ENCODE assay signal across 37 mouse cellular contexts in genomic region chr15:98424753-98425152, GRCm38 (mm10). TPM values are rescaled to one million over a fixed set of nuclear protein-coding genes. Genes with fewer than 3 reads are reported as not detected.
A peak's percentile ranks its signal among the peaks of the same experiment; 100 is the strongest.
DNase-seq lines count a peak whose midpoint lies in the region; ATAC-seq and TF ChIP-seq lines count a peak whose summit lies in the region.
"Had no signal": no experiment of that assay in that cellular context is flagged by ENCODE, and none has a peak within 500 bp of the region (broad histone marks: within the 10 kb centered on the region; RNA-seq: fewer than 3 reads in every experiment).

No protein-coding gene starts in this region.

- H3K9ac ChIP-seq in forebrain, embryonic 16.5 days (replicated peaks; ENCODE audit: low read depth, low read length) = no peak overlapping the region
- no peak overlapping the region for H3K9ac ChIP-seq in midbrain, embryonic 13.5 days (replicated peaks)
- H3K9ac ChIP-seq in intestine, embryonic 15.5 days = no peak overlapping the region
- H3K9ac ChIP-seq in limb, embryonic 12.5 days (replicated peaks) = no peak overlapping the region
- no peak overlapping the region for H3K9ac ChIP-seq in hindbrain, postnatal 0 days (replicated peaks; ENCODE audit: low read length)
- H3K9ac ChIP-seq: forebrain, embryonic 12.5 days; hindbrain, embryonic 15.5 days; liver, embryonic 12.5 days; liver, postnatal 0 days had no signal

- 0 out of 2 replicates have a peak overlapping the region, but pooled peaks have one; percentile 1 for H3K27ac ChIP-seq in forebrain, embryonic 10.5 days
- no peak overlapping the region for H3K27ac ChIP-seq in forebrain, embryonic 16.5 days (ENCODE audit: low read length)
- peak overlapping the region; percentile 46 for H3K27ac ChIP-seq in midbrain, embryonic 10.5 days (replicated peaks)
- no peak overlapping the region for H3K27ac ChIP-seq in midbrain, embryonic 13.5 days
- peak overlapping the region; percentile 58; the same call in 1 of the 2 replicates for H3K27ac ChIP-seq in intestine, embryonic 15.5 days
- no peak overlapping the region for H3K27ac ChIP-seq in limb, embryonic 12.5 days
- H3K27ac ChIP-seq in hindbrain, postnatal 0 days = no peak overlapping the region
- H3K27ac ChIP-seq: forebrain, embryonic 12.5 days; hindbrain, embryonic 10.5 days; hindbrain, embryonic 15.5 days; liver, embryonic 12.5 days had no signal

- peaks cover 15% of the 10 kb centered on the region; the same call in 1 of the 2 replicates for H3K4me1 ChIP-seq in forebrain, embryonic 10.5 days
- no peaks in the 10 kb centered on the region for H3K4me1 ChIP-seq in forebrain, embryonic 16.5 days (replicated peaks; ENCODE audit: control insufficient read depth, insufficient read depth, low read length)
- H3K4me1 ChIP-seq in midbrain, embryonic 10.5 days = peaks cover 17% of the 10 kb centered on the region
- peaks cover 14% of the 10 kb centered on the region for H3K4me1 ChIP-seq in midbrain, embryonic 13.5 days (replicated peaks)
- H3K4me1 ChIP-seq in intestine, embryonic 15.5 days (replicated peaks) = 0 out of 2 replicates have a peak, but pooled peaks cover 5% of the 10 kb centered on the region
- peaks cover 14% of the 10 kb centered on the region; the same call in 1 of the 2 replicates for H3K4me1 ChIP-seq in limb, embryonic 12.5 days (replicated peaks)
- H3K4me1 ChIP-seq in hindbrain, postnatal 0 days (ENCODE audit: insufficient read depth, low read length) = no peaks in the 10 kb centered on the region
- H3K4me1 ChIP-seq: hindbrain, embryonic 15.5 days; liver, embryonic 12.5 days; megakaryocyte, embryonic 14.5 days had no signal

- H3K4me2 ChIP-seq in forebrain, embryonic 16.5 days (ENCODE audit: low read length) = no peak overlapping the region
- H3K4me2 ChIP-seq in midbrain, embryonic 13.5 days (replicated peaks) = no peak overlapping the region
- peak overlapping the region; percentile 9; the same call in 1 of the 2 replicates for H3K4me2 ChIP-seq in intestine, embryonic 15.5 days (replicated peaks)
- peak overlapping the region; percentile 15; the same call in 1 of the 2 replicates for H3K4me2 ChIP-seq in limb, embryonic 12.5 days
- no peak overlapping the region for H3K4me2 ChIP-seq in hindbrain, postnatal 0 days (ENCODE audit: low read depth, low read length)
- H3K4me2 ChIP-seq: forebrain, embryonic 12.5 days; hindbrain, embryonic 15.5 days; liver, embryonic 12.5 days had no signal

- H3K9me3 ChIP-seq in forebrain, embryonic 10.5 days = no peaks in the 10 kb centered on the region
- H3K9me3 ChIP-seq in forebrain, embryonic 16.5 days (ENCODE audit: control insufficient read depth, low read length) = no peaks in the 10 kb centered on the region
- H3K9me3 ChIP-seq in midbrain, embryonic 10.5 days (replicated peaks) = no peaks in the 10 kb centered on the region
- no peaks in the 10 kb centered on the region for H3K9me3 ChIP-seq in midbrain, embryonic 13.5 days
- H3K9me3 ChIP-seq in intestine, embryonic 15.5 days = no peaks in the 10 kb centered on the region
- H3K9me3 ChIP-seq in limb, embryonic 12.5 days = no peaks in the 10 kb centered on the region
- H3K9me3 ChIP-seq in hindbrain, postnatal 0 days (ENCODE audit: low read length) = no peaks in the 10 kb centered on the region
- H3K9me3 ChIP-seq: forebrain, embryonic 12.5 days; G1E; hindbrain, embryonic 10.5 days; hindbrain, embryonic 15.5 days; liver, embryonic 12.5 days; megakaryocyte, embryonic 14.5 days had no signal

- no peak for ATAC-seq in forebrain, embryonic 16.5 days
- ATAC-seq in midbrain, embryonic 13.5 days = no peak
- ATAC-seq in intestine, embryonic 15.5 days = peak; percentile 90
- no peak for ATAC-seq in limb, embryonic 12.5 days (ENCODE audit: insufficient number of reproducible peaks, insufficient read depth, low FRiP score, low TSS enrichment, low read depth)
- ATAC-seq in hindbrain, postnatal 0 days = no peak
- ATAC-seq: liver, embryonic 12.5 days; liver, postnatal 0 days; lung, postnatal 0 days had no signal

- no peak for DNase-seq in forebrain, embryonic 10.5 days (ENCODE audit: extremely low spot score, low spot score)
- no peak for DNase-seq in midbrain, embryonic 10.5 days (ENCODE audit: low spot score)
- no peak for DNase-seq in left cerebral cortex, postnatal 36 days (ENCODE audit: low spot score in 2 of 2)
- no peak for DNase-seq in hindbrain, postnatal 0 days (ENCODE audit: low spot score)
- DNase-seq: adrenal gland, postnatal 10 days; cerebellum, adult 2 months; cerebellum, postnatal 14 days; heart, postnatal 14 days; kidney, adult 11 months; kidney, postnatal 36 days; layer of hippocampus, postnatal 36 days; liver, postnatal 0 days; lung, postnatal 4 days; thymus, postnatal 14 days had no signal

- no peaks in the 10 kb centered on the region for H3K36me3 ChIP-seq in forebrain, embryonic 10.5 days (replicated peaks)
- H3K36me3 ChIP-seq in forebrain, embryonic 16.5 days (ENCODE audit: control insufficient read depth, insufficient read depth) = no peaks in the 10 kb centered on the region
- H3K36me3 ChIP-seq in midbrain, embryonic 10.5 days = no peaks in the 10 kb centered on the region
- no peaks in the 10 kb centered on the region for H3K36me3 ChIP-seq in midbrain, embryonic 13.5 days
- no peaks in the 10 kb centered on the region for H3K36me3 ChIP-seq in intestine, embryonic 15.5 days
- no peaks in the 10 kb centered on the region for H3K36me3 ChIP-seq in limb, embryonic 12.5 days
- H3K36me3 ChIP-seq in hindbrain, postnatal 0 days (ENCODE audit: insufficient read depth, low read length) = no peaks in the 10 kb centered on the region
- H3K36me3 ChIP-seq: forebrain, embryonic 12.5 days; G1E; hindbrain, embryonic 10.5 days; hindbrain, embryonic 15.5 days; liver, embryonic 12.5 days had no signal

- intact Hi-C loops in left cerebral cortex, postnatal 36 days (cut with DNase I) = no loop called here

- WGBS in forebrain, embryonic 10.5 days = 75% methylated on average over 6 of the region's 6 CpGs
- 77% methylated on average over 6 of the region's 6 CpGs for WGBS in forebrain, embryonic 16.5 days
- whole genome bisulfite sequencing in midbrain, embryonic 10.5 days = 77% methylated on average over 6 of the region's 6 CpGs
- 65% methylated on average over 6 of the region's 6 CpGs for WGBS in midbrain, embryonic 13.5 days
- WGBS in intestine, embryonic 15.5 days = 23% methylated on average over 6 of the region's 6 CpGs
- 52% methylated on average over 6 of the region's 6 CpGs for WGBS in limb, embryonic 12.5 days
- 64% methylated on average over 6 of the region's 6 CpGs for WGBS in hindbrain, postnatal 0 days

- no peak for TF ChIP-seq CTCF in hindbrain, postnatal 0 days (IDR thresholded peaks at IDR 0.05; ENCODE audit: low read depth)

- H3K27me3 ChIP-seq in forebrain, embryonic 10.5 days (ENCODE audit: poor library complexity, severe bottlenecking) = no peaks in the 10 kb centered on the region
- no peaks in the 10 kb centered on the region for H3K27me3 ChIP-seq in forebrain, embryonic 16.5 days (replicated peaks; ENCODE audit: control insufficient read depth, insufficient read depth, low read length)
- H3K27me3 ChIP-seq in midbrain, embryonic 10.5 days (ENCODE audit: low read depth, poor library complexity, severe bottlenecking) = no peaks in the 10 kb centered on the region
- H3K27me3 ChIP-seq in midbrain, embryonic 13.5 days = no peaks in the 10 kb centered on the region
- no peaks in the 10 kb centered on the region for H3K27me3 ChIP-seq in intestine, embryonic 15.5 days (replicated peaks)
- no peaks in the 10 kb centered on the region; the same call in 1 of the 2 replicates for H3K27me3 ChIP-seq in limb, embryonic 12.5 days
- H3K27me3 ChIP-seq in hindbrain, postnatal 0 days (ENCODE audit: insufficient read depth, low read length) = no peaks in the 10 kb centered on the region
- H3K27me3 ChIP-seq: hindbrain, embryonic 15.5 days had no signal

- H3K4me3 ChIP-seq in forebrain, embryonic 10.5 days = no peak overlapping the region
- no peak overlapping the region for H3K4me3 ChIP-seq in forebrain, embryonic 16.5 days (replicated peaks; ENCODE audit: low read length)
- H3K4me3 ChIP-seq in midbrain, embryonic 10.5 days = no peak overlapping the region
- H3K4me3 ChIP-seq in midbrain, embryonic 13.5 days (replicated peaks) = no peak overlapping the region
- H3K4me3 ChIP-seq in intestine, embryonic 15.5 days (replicated peaks) = no peak overlapping the region
- H3K4me3 ChIP-seq in limb, embryonic 12.5 days (replicated peaks) = no peak overlapping the region
- H3K4me3 ChIP-seq in hindbrain, postnatal 0 days (ENCODE audit: low read length) = no peak overlapping the region
- H3K4me3 ChIP-seq: erythroblast, embryonic 14.5 days; forebrain, embryonic 12.5 days; hindbrain, embryonic 10.5 days; hindbrain, embryonic 15.5 days; liver, embryonic 12.5 days; megakaryocyte, embryonic 14.5 days had no signal

RNA-seq across cellular contexts. Expression of gene Olfr282, which starts 6.3 kb away (rescaled TPM):
- polyA plus RNA-seq in forebrain, embryonic 10.5 days (2016; fragmentation: Nextera tagmentation; extraction: Ambion mirVana) = not detected in 2 replicates
- not detected in 2 replicates for polyA plus RNA-seq in forebrain, embryonic 16.5 days (2015; fragmentation: Nextera tagmentation; extraction: Ambion mirVana)
- not detected in 2 replicates for polyA plus RNA-seq in midbrain, embryonic 10.5 days (2016; fragmentation: Nextera tagmentation; extraction: Ambion mirVana)
- polyA plus RNA-seq in midbrain, embryonic 13.5 days (2015; fragmentation: Nextera tagmentation; extraction: Ambion mirVana) = not detected in 2 replicates
- polyA plus RNA-seq in intestine, embryonic 15.5 days (2015; fragmentation: Nextera tagmentation; extraction: Ambion mirVana) = not detected in 2 replicates
- polyA plus RNA-seq in limb, embryonic 12.5 days (2016; fragmentation: Nextera tagmentation; extraction: Ambion mirVana) = not detected in 2 replicates
- not detected for total RNA-seq in left cerebral cortex, postnatal 36 days (2021)
- not detected in 2 replicates for total RNA-seq in hindbrain, postnatal 0 days (2014; rRNA removed)
- not detected in 2 replicates for polyA plus RNA-seq in hindbrain, postnatal 0 days (2015; fragmentation: Nextera tagmentation; extraction: Ambion mirVana)
- total RNA-seq: adrenal gland, postnatal 10 days; G1E; gastrocnemius, postnatal 4 days; heart, adult 8-10 months; heart, postnatal 14 days; layer of hippocampus, postnatal 36 days; left cerebral cortex, postnatal 10 days; monocyte, adult 5-6 weeks had no signal
- polyA plus RNA-seq: C2C12; cerebellum, adult 2 months; cortical plate, adult 2 months; erythroblast, embryonic 14.5 days; forebrain, embryonic 12.5 days; G1E; heart, embryonic 14.5 days; hindbrain, embryonic 10.5 days; hindbrain, embryonic 15.5 days; kidney, embryonic 16.5 days; limb, embryonic 14.5 days; liver, embryonic 12.5 days; liver, postnatal 0 days; lung, postnatal 0 days; midbrain, embryonic 14.5 days; neural tube, embryonic 14.5 days had no signal

RNA-seq across cellular contexts. Expression of gene Olfr281, which starts 27.6 kb away (rescaled TPM):
- polyA plus RNA-seq in forebrain, embryonic 10.5 days (2016; fragmentation: Nextera tagmentation; extraction: Ambion mirVana) = not detected in 2 replicates
- not detected in 2 replicates for polyA plus RNA-seq in forebrain, embryonic 16.5 days (2015; fragmentation: Nextera tagmentation; extraction: Ambion mirVana)
- polyA plus RNA-seq in midbrain, embryonic 10.5 days (2016; fragmentation: Nextera tagmentation; extraction: Ambion mirVana) = not detected in 2 replicates
- not detected in 2 replicates for polyA plus RNA-seq in midbrain, embryonic 13.5 days (2015; fragmentation: Nextera tagmentation; extraction: Ambion mirVana)
- polyA plus RNA-seq in intestine, embryonic 15.5 days (2015; fragmentation: Nextera tagmentation; extraction: Ambion mirVana) = not detected in 2 replicates
- polyA plus RNA-seq in limb, embryonic 12.5 days (2016; fragmentation: Nextera tagmentation; extraction: Ambion mirVana) = not detected in 2 replicates
- not detected for total RNA-seq in left cerebral cortex, postnatal 36 days (2021)
- not detected in 2 replicates for total RNA-seq in hindbrain, postnatal 0 days (2014; rRNA removed)
- polyA plus RNA-seq in hindbrain, postnatal 0 days (2015; fragmentation: Nextera tagmentation; extraction: Ambion mirVana) = not detected in 2 replicates
- total RNA-seq: adrenal gland, postnatal 10 days; gastrocnemius, postnatal 4 days; heart, adult 8-10 months; heart, postnatal 14 days; layer of hippocampus, postnatal 36 days; left cerebral cortex, postnatal 10 days; monocyte, adult 5-6 weeks had no signal
- polyA plus RNA-seq: C2C12; cerebellum, adult 2 months; cortical plate, adult 2 months; G1E; heart, embryonic 14.5 days; hindbrain, embryonic 10.5 days; hindbrain, embryonic 15.5 days; kidney, embryonic 16.5 days; limb, embryonic 14.5 days; liver, embryonic 12.5 days; liver, postnatal 0 days; lung, postnatal 0 days; midbrain, embryonic 14.5 days; neural tube, embryonic 14.5 days had no signal

RNA-seq across cellular contexts. Expression of gene Olfr283, which starts 44.0 kb away (rescaled TPM):
- not detected in 2 replicates for polyA plus RNA-seq in forebrain, embryonic 10.5 days (2016; fragmentation: Nextera tagmentation; extraction: Ambion mirVana)
- polyA plus RNA-seq in forebrain, embryonic 16.5 days (2015; fragmentation: Nextera tagmentation; extraction: Ambion mirVana) = not detected in 2 replicates
- not detected in 2 replicates for polyA plus RNA-seq in midbrain, embryonic 10.5 days (2016; fragmentation: Nextera tagmentation; extraction: Ambion mirVana)
- polyA plus RNA-seq in midbrain, embryonic 13.5 days (2015; fragmentation: Nextera tagmentation; extraction: Ambion mirVana) = not detected in 2 replicates
- polyA plus RNA-seq in intestine, embryonic 15.5 days (2015; fragmentation: Nextera tagmentation; extraction: Ambion mirVana) = not detected in 2 replicates
- polyA plus RNA-seq in limb, embryonic 12.5 days (2016; fragmentation: Nextera tagmentation; extraction: Ambion mirVana) = not detected in 2 replicates
- total RNA-seq in left cerebral cortex, postnatal 36 days (2021) = not detected
- not detected in 2 replicates for total RNA-seq in hindbrain, postnatal 0 days (2014; rRNA removed)
- polyA plus RNA-seq in hindbrain, postnatal 0 days (2015; fragmentation: Nextera tagmentation; extraction: Ambion mirVana) = not detected in 2 replicates
- total RNA-seq: adrenal gland, postnatal 10 days; G1E; gastrocnemius, postnatal 4 days; heart, adult 8-10 months; heart, postnatal 14 days; layer of hippocampus, postnatal 36 days; left cerebral cortex, postnatal 10 days; monocyte, adult 5-6 weeks had no signal
- polyA plus RNA-seq: C2C12; cerebellum, adult 2 months; erythroblast, embryonic 14.5 days; G1E; heart, embryonic 14.5 days; hindbrain, embryonic 10.5 days; hindbrain, embryonic 15.5 days; kidney, embryonic 16.5 days; limb, embryonic 14.5 days; liver, embryonic 12.5 days; liver, postnatal 0 days; lung, postnatal 0 days; midbrain, embryonic 14.5 days; neural tube, embryonic 14.5 days had no signal

RNA-seq across cellular contexts. Expression of gene OR5BS1P, which starts 44.9 kb away (rescaled TPM):
- polyA plus RNA-seq in forebrain, embryonic 10.5 days (2016; fragmentation: Nextera tagmentation; extraction: Ambion mirVana) = not detected in 2 replicates
- polyA plus RNA-seq in forebrain, embryonic 16.5 days (2015; fragmentation: Nextera tagmentation; extraction: Ambion mirVana) = not detected in 2 replicates
- not detected in 2 replicates for polyA plus RNA-seq in midbrain, embryonic 10.5 days (2016; fragmentation: Nextera tagmentation; extraction: Ambion mirVana)
- not detected in 2 replicates for polyA plus RNA-seq in midbrain, embryonic 13.5 days (2015; fragmentation: Nextera tagmentation; extraction: Ambion mirVana)
- polyA plus RNA-seq in intestine, embryonic 15.5 days (2015; fragmentation: Nextera tagmentation; extraction: Ambion mirVana) = not detected in 2 replicates
- polyA plus RNA-seq in limb, embryonic 12.5 days (2016; fragmentation: Nextera tagmentation; extraction: Ambion mirVana) = not detected in 2 replicates
- total RNA-seq in left cerebral cortex, postnatal 36 days (2021) = not detected
- total RNA-seq in hindbrain, postnatal 0 days (2014; rRNA removed) = not detected in 2 replicates
- polyA plus RNA-seq in hindbrain, postnatal 0 days (2015; fragmentation: Nextera tagmentation; extraction: Ambion mirVana) = not detected in 2 replicates
- total RNA-seq: adrenal gland, postnatal 10 days; gastrocnemius, postnatal 4 days; heart, adult 8-10 months; heart, postnatal 14 days; layer of hippocampus, postnatal 36 days; left cerebral cortex, postnatal 10 days; monocyte, adult 5-6 weeks had no signal
- polyA plus RNA-seq: C2C12; cerebellum, adult 2 months; cortical plate, adult 2 months; erythroblast, embryonic 14.5 days; forebrain, embryonic 12.5 days; G1E; heart, embryonic 14.5 days; hindbrain, embryonic 10.5 days; hindbrain, embryonic 15.5 days; kidney, embryonic 16.5 days; limb, embryonic 14.5 days; liver, embryonic 12.5 days; liver, postnatal 0 days; lung, postnatal 0 days; midbrain, embryonic 14.5 days; neural tube, embryonic 14.5 days had no signal

RNA-seq across cellular contexts. Expression of gene Lalba, which starts 57.8 kb away (rescaled TPM):
- polyA plus RNA-seq in forebrain, embryonic 10.5 days (2016; fragmentation: Nextera tagmentation; extraction: Ambion mirVana) = 0.49 TPM in 1 of 2 replicates, not detected in the other
- polyA plus RNA-seq in forebrain, embryonic 16.5 days (2015; fragmentation: Nextera tagmentation; extraction: Ambion mirVana) = not detected in 2 replicates
- polyA plus RNA-seq in midbrain, embryonic 10.5 days (2016; fragmentation: Nextera tagmentation; extraction: Ambion mirVana) = 0.47 TPM in 1 of 2 replicates, not detected in the other
- not detected in 2 replicates for polyA plus RNA-seq in midbrain, embryonic 13.5 days (2015; fragmentation: Nextera tagmentation; extraction: Ambion mirVana)
- 0.23 TPM in 1 of 2 replicates, not detected in the other for polyA plus RNA-seq in intestine, embryonic 15.5 days (2015; fragmentation: Nextera tagmentation; extraction: Ambion mirVana)
- polyA plus RNA-seq in limb, embryonic 12.5 days (2016; fragmentation: Nextera tagmentation; extraction: Ambion mirVana) = 0.38 TPM in 1 of 2 replicates, not detected in the other
- not detected for total RNA-seq in left cerebral cortex, postnatal 36 days (2021)
- total RNA-seq in hindbrain, postnatal 0 days (2014; rRNA removed) = not detected in 2 replicates
- polyA plus RNA-seq in hindbrain, postnatal 0 days (2015; fragmentation: Nextera tagmentation; extraction: Ambion mirVana) = not detected in 2 replicates
- total RNA-seq: G1E; gastrocnemius, postnatal 4 days; heart, adult 8-10 months; heart, postnatal 14 days; layer of hippocampus, postnatal 36 days; left cerebral cortex, postnatal 10 days; monocyte, adult 5-6 weeks had no signal
- polyA plus RNA-seq: C2C12; cortical plate, adult 2 months; erythroblast, embryonic 14.5 days; forebrain, embryonic 12.5 days; G1E; heart, embryonic 14.5 days; hindbrain, embryonic 15.5 days; liver, embryonic 12.5 days; liver, postnatal 0 days; midbrain, embryonic 14.5 days; neural tube, embryonic 14.5 days had no signal

Comparison
In these comparisons a context has a peak if more than half of its experiments do, and no peak if none do; other contexts are left out.
1. H3K27ac ChIP-seq: peak in forebrain, embryonic 10.5 days (single experiment), midbrain, embryonic 10.5 days (single experiment) and intestine, embryonic 15.5 days (single experiment); none in forebrain, embryonic 16.5 days (single experiment), midbrain, embryonic 13.5 days (single experiment), limb, embryonic 12.5 days (single experiment) and hindbrain, postnatal 0 days (single experiment).
2. H3K4me2 ChIP-seq: peak in intestine, embryonic 15.5 days (single experiment) and limb, embryonic 12.5 days (single experiment); none in forebrain, embryonic 16.5 days (single experiment), midbrain, embryonic 13.5 days (single experiment) and hindbrain, postnatal 0 days (single experiment).